Mouse (Mus musculus) mouse trophoblast stem cell (cell line): ENCODE measurements around the gene Isoc2a.

Source experiments
- in situ Hi-C, 2 experiments: fragments of 300-500 bp; cut with MseI, MboI; formaldehyde crosslinking; loops; 2 replicates in 1 of 2; 3 replicates in 1 of 2; pipeline ENCODE4 v1.15.1; 2025

Isoc2a gene

GRCm38 (mm10) chr7:4876753-4877221 lies at the start of gene Isoc2a:
Isoc2a (plus strand) TSS chr7:4877153.
- in situ Hi-C loops: no loop called here

- in situ Hi-C loops: no loop called here
These were observed 46.5 kb upstream of the Isoc2a start for GRCm38 (mm10) chr7:4830476-4830875.

GRCm38 (mm10) chr7:4835631-4836327 lies 41.2 kb upstream of the Isoc2a start:
- in situ Hi-C loops: no loop called here

GRCm38 (mm10) chr7:4836351-4836792 lies 40.6 kb upstream of the Isoc2a start:
- in situ Hi-C loops: no loop called here

- in situ Hi-C loops: no loop called here
These were observed 39.3 kb upstream of the Isoc2a start for GRCm38 (mm10) chr7:4837639-4838038.

- in situ Hi-C loops: no loop called here
These were observed 34.9 kb upstream of the Isoc2a start for GRCm38 (mm10) chr7:4842077-4842476.

GRCm38 (mm10) chr7:4842634-4843131 lies 34.3 kb upstream of the Isoc2a start:
- in situ Hi-C loops: no loop called here

GRCm38 (mm10) chr7:4843604-4844244 lies 33.2 kb upstream of the Isoc2a start:
- in situ Hi-C loops: no loop called here

- in situ Hi-C loops: no loop called here
These were observed 32.6 kb upstream of the Isoc2a start, which contains the start of gene Shisa7 for GRCm38 (mm10) chr7:4844245-4844916. Shisa7 (minus strand) TSS chr7:4844696.

- in situ Hi-C loops: no loop called here
These were observed 32.0 kb upstream of the Isoc2a start for GRCm38 (mm10) chr7:4844917-4845309.

GRCm38 (mm10) chr7:4849372-4849771 lies 27.6 kb upstream of the Isoc2a start:
- in situ Hi-C loops: no loop called here

GRCm38 (mm10) chr7:4850621-4851314 lies 26.2 kb upstream of the Isoc2a start:
- in situ Hi-C loops: no loop called here

GRCm38 (mm10) chr7:4851315-4851688 lies 25.7 kb upstream of the Isoc2a start:
- in situ Hi-C loops: no loop called here

- in situ Hi-C loops: no loop called here
These were observed 23.3 kb upstream of the Isoc2a start for GRCm38 (mm10) chr7:4853613-4854012.

- in situ Hi-C loops: no loop called here
These were observed 20.4 kb upstream of the Isoc2a start for GRCm38 (mm10) chr7:4856508-4856907.

- in situ Hi-C loops: no loop called here
These were observed 19.6 kb upstream of the Isoc2a start for GRCm38 (mm10) chr7:4857321-4857720.

GRCm38 (mm10) chr7:4859418-4859978 lies 17.5 kb upstream of the Isoc2a start:
- in situ Hi-C loops: no loop called here

GRCm38 (mm10) chr7:4860926-4861325 lies 16.0 kb upstream of the Isoc2a start:
- in situ Hi-C loops: loop anchor here in 1 of 2 experiments (10.0 kb wide), 1 partner anchor 56 kb away; no protein-coding TSS in a partner anchor

- in situ Hi-C loops: loop anchor here in 1 of 2 experiments (10.0 kb wide), 1 partner anchor 58 kb away; no protein-coding TSS in a partner anchor
These were observed 13.9 kb upstream of the Isoc2a start for GRCm38 (mm10) chr7:4863041-4863440.

- in situ Hi-C loops: loop anchor here in 1 of 2 experiments (10.0 kb wide), 1 partner anchor 59 kb away; no protein-coding TSS in a partner anchor
These were observed 13.3 kb upstream of the Isoc2a start for GRCm38 (mm10) chr7:4863541-4864080.
